Mouse (Mus musculus) midbrain, embryonic 14.5 days (tissue): ENCODE results near the gene Pde4dip. TPM values are rescaled to one million over a fixed set of nuclear protein-coding genes. Genes with fewer than 3 reads are reported as not detected.

Experiments
- ATAC-seq: fragments of 200-750 bp; cut with Nextera tagmentation; 2 replicates; pipeline ENCODE4 v1.8.0; 2017; ENCODE audit warnings: moderate number of reproducible peaks, moderate library complexity; ENCODE audit not compliant: low FRiP score, low TSS enrichment
- DNase-seq: peaks from one replicate; pipeline ENCODE4 v3.0.0-alpha.2; 2015
- H3K27ac ChIP-seq: fragments of 300-500 bp; sonication (generic); replicated peaks from 2 replicates; pipeline ENCODE4 v1.5.1; 2014; ENCODE audit warnings: mild to moderate bottlenecking, low read depth, low read length, moderate library complexity
- H3K27me3 ChIP-seq: fragments of 300-500 bp; sonication (generic); 2 replicates; pipeline ENCODE4 v1.6.1; 2014; ENCODE audit warnings: low read length, control low read depth, mixed read lengths; ENCODE audit not compliant: control insufficient read depth, insufficient read depth
- H3K36me3 ChIP-seq: fragments of 300-500 bp; sonication (generic); 2 replicates; pipeline ENCODE4 v1.6.1; 2014; ENCODE audit warnings: low read length, control low read depth; ENCODE audit not compliant: control insufficient read depth, insufficient read depth
- H3K4me1 ChIP-seq: fragments of 300-500 bp; sonication (generic); 2 replicates; pipeline ENCODE4 v1.6.1; 2014; ENCODE audit warnings: mild to moderate bottlenecking, antibody characterized with exemption, low read length, control low read depth; ENCODE audit not compliant: control insufficient read depth, insufficient read depth
- H3K4me2 ChIP-seq: fragments of 300-500 bp; sonication (generic); 2 replicates; pipeline ENCODE4 v1.6.1; 2014; ENCODE audit warnings: mild to moderate bottlenecking, low read length, moderate library complexity
- H3K4me3 ChIP-seq: fragments of 300-500 bp; sonication (generic); replicated peaks from 2 replicates; pipeline ENCODE4 v1.5.1; 2014; ENCODE audit warnings: low read depth, low read length
- H3K9ac ChIP-seq: fragments of 300-500 bp; sonication (generic); replicated peaks from 2 replicates; pipeline ENCODE4 v1.6.1; 2014; ENCODE audit warnings: mild to moderate bottlenecking, low read length, moderate library complexity
- H3K9me3 ChIP-seq: fragments of 300-500 bp; sonication (generic); 2 replicates; pipeline ENCODE4 v1.6.1; 2016; ENCODE audit warnings: low read length, control low read depth, mixed read lengths; ENCODE audit not compliant: control insufficient read depth
- WGBS: fragments of 180-500 bp; shearing (Covaris S2); extraction: QIAGEN DNeasy Blood & Tissue Kit; methylation state at CpG from one replicate; pipeline ENCODE4 v1.1.7; 2014; 5-methylcytosine and 5-hydroxymethylcytosine counted together
- polyA plus RNA-seq: library from polyadenylated mRNA; unstranded; fragments of >200 nt; fragmentation: Nextera tagmentation; extraction: Ambion mirVana; gene quantifications from 2 replicates; pipeline ENCODE4 v1.2.1, GENCODE M21; 2014

Gene Pde4dip
- polyA plus RNA-seq, 1 experiment from 2014 or later, result 76.3 TPM

- ATAC-seq, result no peak
- H3K4me2 ChIP-seq, result no peak overlapping the region
These were observed 187.3 kb downstream of the Pde4dip start for GRCm38 (mm10) chr3:97701198-97701597.

DNA sequence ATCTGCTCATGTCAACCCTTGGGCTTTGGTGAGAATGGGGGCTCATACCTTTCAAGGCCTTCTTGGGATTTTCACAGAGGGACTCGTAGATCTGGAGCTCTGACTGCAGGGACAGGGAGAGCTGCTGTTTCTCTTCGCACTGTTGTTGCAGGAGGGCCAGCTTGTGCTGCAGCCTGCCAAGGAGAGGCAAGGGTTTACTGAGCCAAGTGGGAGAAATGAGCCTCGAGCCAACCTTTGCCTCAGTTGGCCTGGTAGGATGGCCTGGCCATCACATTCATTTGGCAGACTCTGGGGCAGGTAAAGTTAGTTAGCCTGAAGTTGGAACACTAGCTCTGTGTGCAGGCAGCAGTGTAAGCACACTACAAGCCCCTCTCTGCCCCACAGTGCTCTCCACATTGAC lies 189.4 kb downstream of the Pde4dip start:
- ATAC-seq (no peak), DNase-seq (no peak)
- Histone ChIP-seq H3K27ac (no peak overlapping the region), H3K4me3 (no peak overlapping the region), H3K9me3 (no peaks in the 10 kb centered on the region), H3K4me2 (no peak overlapping the region), H3K9ac (no peak overlapping the region), H3K4me1 (no peaks in the 10 kb centered on the region), H3K36me3 (peaks cover 10% of the 10 kb centered on the region), H3K27me3 (no peaks in the 10 kb centered on the region)
- 83% methylated on average over 3 of the region's 3 CpGs for WGBS

More at GRCm38 (mm10) chr3:97701198-97701597, 187.3 kb downstream of the Pde4dip start:
- no peak overlapping the region for H3K27ac ChIP-seq
- no peaks in the 10 kb centered on the region for H3K4me1 ChIP-seq
- peaks cover 8% of the 10 kb centered on the region for H3K36me3 ChIP-seq
- no peak for DNase-seq
- 69% methylated on average over 3 of the region's 3 CpGs for WGBS
- no peak overlapping the region for H3K9ac ChIP-seq
- H3K27me3 ChIP-seq, result no peaks in the 10 kb centered on the region
- no peaks in the 10 kb centered on the region for H3K9me3 ChIP-seq
- no peak overlapping the region for H3K4me3 ChIP-seq

- Histone ChIP-seq H3K36me3 (peaks cover 16% of the 10 kb centered on the region), H3K4me3 (no peak overlapping the region), H3K9me3 (no peaks in the 10 kb centered on the region), H3K27ac (no peak overlapping the region), H3K4me1 (no peaks in the 10 kb centered on the region), H3K27me3 (no peaks in the 10 kb centered on the region), H3K9ac (no peak overlapping the region), H3K4me2 (no peak overlapping the region)
- WGBS, result 83% methylated on average over 9 of the region's 9 CpGs
- no peak for ATAC-seq
- DNase-seq, result no peak
These were observed 191.2 kb downstream of the Pde4dip start for GRCm38 (mm10) chr3:97697291-97697690.

- no peak for ATAC-seq
- Histone ChIP-seq H3K4me2 (no peak overlapping the region), H3K9ac (no peak overlapping the region), H3K27ac (no peak overlapping the region), H3K27me3 (no peaks in the 10 kb centered on the region), H3K4me1 (no peaks in the 10 kb centered on the region), H3K4me3 (no peak overlapping the region), H3K36me3 (peaks cover 16% of the 10 kb centered on the region), H3K9me3 (no peaks in the 10 kb centered on the region)
- DNase-seq, result no peak
- WGBS, result 84% methylated on average over 9 of the region's 9 CpGs
These were observed 191.6 kb downstream of the Pde4dip start for GRCm38 (mm10) chr3:97696866-97697265.

- no peak overlapping the region for H3K27ac ChIP-seq
- no peak for ATAC-seq
- 90% methylated on average over 6 of the region's 6 CpGs for WGBS
These were observed 194.7 kb downstream of the Pde4dip start for GRCm38 (mm10) chr3:97693806-97694205.

GRCm38 (mm10) chr3:97691443-97692017 lies 197.0 kb downstream of the Pde4dip start:
- WGBS, result 61% methylated on average over 12 of the region's 12 CpGs
- Histone ChIP-seq H3K4me3 (no peak overlapping the region), H3K4me2 (no peak overlapping the region), H3K27ac (no peak overlapping the region; the same call in 1 of the 2 replicates), H3K9me3 (no peaks in the 10 kb centered on the region), H3K36me3 (0 out of 2 replicates have a peak, but pooled peaks cover 25% of the 10 kb centered on the region), H3K4me1 (no peaks in the 10 kb centered on the region), H3K9ac (no peak overlapping the region), H3K27me3 (no peaks in the 10 kb centered on the region)
- no peak for DNase-seq
- no peak for ATAC-seq

More at GRCm38 (mm10) chr3:97693806-97694205, 194.7 kb downstream of the Pde4dip start:
- Histone ChIP-seq H3K4me1 (no peaks in the 10 kb centered on the region), H3K36me3 (0 out of 2 replicates have a peak, but pooled peaks cover 25% of the 10 kb centered on the region), H3K27me3 (no peaks in the 10 kb centered on the region), H3K9me3 (no peaks in the 10 kb centered on the region), H3K9ac (no peak overlapping the region), H3K4me2 (no peak overlapping the region), H3K4me3 (no peak overlapping the region)
- DNase-seq, result no peak

DNA sequence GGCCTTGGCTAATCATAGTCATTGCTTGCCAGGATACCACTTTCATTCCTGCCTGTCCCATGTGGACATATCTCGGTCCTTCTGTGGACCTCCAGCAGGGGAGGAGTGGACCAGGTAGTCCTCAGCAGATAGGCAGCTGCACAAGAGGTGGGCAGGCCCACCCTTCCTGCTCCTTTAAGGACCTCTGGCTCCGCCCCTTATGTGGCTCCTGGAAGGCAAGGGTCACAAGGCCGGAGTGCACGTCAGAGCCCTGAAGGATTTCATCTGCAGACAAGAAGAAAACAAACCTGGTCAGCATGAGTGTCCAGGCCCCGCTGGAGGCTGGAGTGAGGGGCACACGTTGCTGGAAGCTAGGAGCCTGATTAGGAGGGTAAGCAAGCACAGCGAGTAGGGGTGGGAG lies 197.9 kb downstream of the Pde4dip start:
- ATAC-seq (0 out of 2 replicates have a peak, but pooled peaks have one; percentile 24), DNase-seq (no peak)
- 0 out of 2 replicates have a peak, but pooled peaks cover 25% of the 10 kb centered on the region for H3K36me3 ChIP-seq
- no peak overlapping the region for H3K4me2 ChIP-seq
- no peaks in the 10 kb centered on the region for H3K27me3 ChIP-seq
- WGBS, result 70% methylated on average over 7 of the region's 7 CpGs
- H3K4me3 ChIP-seq, result no peak overlapping the region
- no peaks in the 10 kb centered on the region for H3K9me3 ChIP-seq
- no peaks in the 10 kb centered on the region for H3K4me1 ChIP-seq
- no peak overlapping the region for H3K27ac ChIP-seq
- H3K9ac ChIP-seq, result no peak overlapping the region

DNA sequence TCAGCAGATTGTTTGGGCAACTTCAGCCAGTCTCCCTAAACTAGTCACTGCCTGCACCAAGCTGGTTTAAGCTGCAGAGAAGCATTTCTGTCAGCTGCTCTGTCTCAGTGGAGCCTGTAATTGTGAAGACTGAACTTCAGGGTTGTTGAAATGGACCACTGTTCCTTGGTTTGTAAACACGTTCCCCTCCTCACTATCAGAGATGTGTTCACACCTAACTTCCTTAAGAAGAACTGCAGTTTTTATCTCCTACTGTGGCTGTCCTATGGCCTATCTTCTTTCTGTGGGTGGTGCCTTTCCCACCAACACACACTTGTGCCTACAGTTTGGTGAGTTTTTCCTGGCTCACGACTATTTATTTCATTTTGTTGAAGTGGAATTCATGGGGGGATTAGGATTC lies 199.2 kb downstream of the Pde4dip start:
- H3K36me3 ChIP-seq, result 0 out of 2 replicates have a peak, but pooled peaks cover 22% of the 10 kb centered on the region
- ATAC-seq (no peak), DNase-seq (no peak)
- 83% methylated on average over 2 of the region's 2 CpGs for WGBS
- no peak overlapping the region for H3K27ac ChIP-seq
- no peaks in the 10 kb centered on the region for H3K27me3 ChIP-seq
- no peak overlapping the region for H3K4me2 ChIP-seq
- no peaks in the 10 kb centered on the region for H3K4me1 ChIP-seq
- no peak overlapping the region for H3K4me3 ChIP-seq
- no peak overlapping the region for H3K9ac ChIP-seq
- no peaks in the 10 kb centered on the region for H3K9me3 ChIP-seq
